Mouse (Mus musculus) bone marrow, adult 2 months (tissue): ENCODE results near the gene Rps15.

Experiments used
- CTCF ChIP-seq: fragments of 200-500 bp; IDR thresholded peaks from 2 replicates; pipeline ENCODE4 v1.5.1; 2011; ENCODE audit warnings: low read length, control low read depth; ENCODE audit not compliant: control insufficient read depth, insufficient read depth
- POLR2A ChIP-seq: fragments of 200-500 bp; IDR thresholded peaks from 2 replicates; pipeline ENCODE4 v1.6.1; 2011; ENCODE audit warnings: low read depth, mild to moderate bottlenecking, control low read depth, low read length, borderline replicate concordance; ENCODE audit not compliant: control insufficient read depth

- TF ChIP-seq CTCF (no peak), POLR2A (no peak)
These were observed 30.1 kb upstream of the Rps15 start for GRCm38 (mm10) chr10:80262169-80262568.
